Mouse (Mus musculus) stomach, adult 2 months (tissue): ENCODE results near the gene Trdn. TPM values are rescaled to one million over a fixed set of nuclear protein-coding genes. Genes with fewer than 3 reads are reported as not detected.

ENCODE experiments used
- polyA plus RNA-seq: library from polyadenylated mRNA; depleted of rRNA; stranded (reverse); fragments of >200 nt; gene quantifications from 2 replicates; pipeline ENCODE4 v1.2.3, GENCODE M21; 2012; rRNA removed

Trdn gene
- polyA plus RNA-seq: 0.01 and 0.09 TPM in 2 replicates

GRCm38 (mm10) chr10:33080254-33080653, at the start of gene Trdn:
TSS of gene Trdn (plus strand) at chr10:33080554.

Other genes with a start within 250 kb of the Trdn start
- 0.27 and 0.34 TPM in 2 replicates for gene Nkain2, start 190.1 kb upstream of the Trdn start, polyA plus RNA-seq